Comparison of ENCODE assay signal across 14 mouse cellular contexts in genomic region chr4:134856501-134856900, GRCm38 (mm10). TPM values are rescaled to one million over a fixed set of nuclear protein-coding genes. Genes with fewer than 3 reads are reported as not detected.
DNase-seq lines count a peak whose midpoint lies in the region; ATAC-seq and TF ChIP-seq lines count a peak whose summit lies in the region.
"Had no signal": no experiment of that assay in that cellular context is flagged by ENCODE, and none has a peak within 500 bp of the region (broad histone marks: within the 10 kb centered on the region; RNA-seq: fewer than 3 reads in every experiment).

No protein-coding gene starts in this region.

- no peak overlapping the region for H3K27ac ChIP-seq in liver, embryonic 13.5 days
- H3K27ac ChIP-seq in MEL (ENCODE audit: control insufficient read depth, low read depth, low read length): no peak overlapping the region
- peak overlapping the region; percentile 96 for H3K27ac ChIP-seq in embryonic facial prominence, embryonic 15.5 days (replicated peaks)
- H3K27ac ChIP-seq in stomach, postnatal 0 days (replicated peaks): peak overlapping the region; percentile 67
- H3K27ac ChIP-seq in forebrain, embryonic 14.5 days (ENCODE audit: low read depth, low read length): no peak overlapping the region

- H3K4me1 ChIP-seq in liver, embryonic 13.5 days (replicated peaks): peaks cover 46% of the 10 kb centered on the region
- H3K4me1 ChIP-seq in MEL (ENCODE audit: control insufficient read depth in 1 of 2, insufficient read depth in 2 of 2, low read length in 2 of 2): peaks cover 0 to 26% of the 10 kb centered on the region in 2 experiments; a peak in 2 of 4 replicates
- peaks cover 24% of the 10 kb centered on the region for H3K4me1 ChIP-seq in embryonic facial prominence, embryonic 15.5 days
- no peaks in the 10 kb centered on the region for H3K4me1 ChIP-seq in stomach, postnatal 0 days (replicated peaks; ENCODE audit: control insufficient read depth, insufficient read depth)
- peaks cover 3% of the 10 kb centered on the region for H3K4me1 ChIP-seq in forebrain, embryonic 14.5 days (ENCODE audit: control insufficient read depth, insufficient read depth, low read length)

- TF ChIP-seq RAD21 in MEL (IDR thresholded peaks at IDR 0.05; ENCODE audit: low read depth, low read length): no peak

- H3K79me2 ChIP-seq in MEL (ENCODE audit: control insufficient read depth, insufficient read depth, low read length, poor library complexity): peaks cover 19% of the 10 kb centered on the region

- no peak for ATAC-seq in liver, embryonic 13.5 days (ENCODE audit: low read depth)
- no peak for ATAC-seq in embryonic facial prominence, embryonic 15.5 days (ENCODE audit: insufficient number of reproducible peaks, low FRiP score, low TSS enrichment, low read depth)
- no peak for ATAC-seq in stomach, postnatal 0 days (ENCODE audit: low FRiP score, low TSS enrichment)
- ATAC-seq in forebrain, embryonic 14.5 days: no peak
- ATAC-seq: forebrain, postnatal 0 days had no signal

- WGBS in liver, embryonic 13.5 days (ENCODE audit: insufficient replicate concordance): 42% methylated on average over 5 of the region's 5 CpGs
- WGBS in embryonic facial prominence, embryonic 15.5 days: 23% methylated on average over 5 of the region's 5 CpGs
- 36% methylated on average over 5 of the region's 5 CpGs for WGBS in stomach, postnatal 0 days
- 26% methylated on average over 5 of the region's 5 CpGs for WGBS in forebrain, embryonic 14.5 days

- H3K27me3 ChIP-seq in liver, embryonic 13.5 days: peaks cover 8% of the 10 kb centered on the region; the same call in 1 of the 2 replicates
- no peaks in the 10 kb centered on the region for H3K27me3 ChIP-seq in MEL (ENCODE audit: control insufficient read depth in 1 of 2, insufficient read depth in 2 of 2, low read length in 2 of 2)
- H3K27me3 ChIP-seq in embryonic facial prominence, embryonic 15.5 days: no peaks in the 10 kb centered on the region
- no peaks in the 10 kb centered on the region for H3K27me3 ChIP-seq in stomach, postnatal 0 days (ENCODE audit: control insufficient read depth, insufficient read depth, low read length)
- H3K27me3 ChIP-seq in forebrain, embryonic 14.5 days (replicated peaks; ENCODE audit: control insufficient read depth, insufficient read depth, low read length): no peaks in the 10 kb centered on the region

- no peak for TF ChIP-seq EP300 in MEL (IDR thresholded peaks at IDR 0.05; ENCODE audit: low read depth in 1 of 2, low read length in 2 of 2)
- no peak for TF ChIP-seq EP300 in stomach, postnatal 0 days (optimal IDR thresholded peaks at IDR 0.05)

- no peaks in the 10 kb centered on the region for H3K9me3 ChIP-seq in liver, embryonic 13.5 days (replicated peaks)
- H3K9me3 ChIP-seq in MEL (replicated peaks; ENCODE audit: insufficient read depth, low read length): no peaks in the 10 kb centered on the region
- H3K9me3 ChIP-seq in embryonic facial prominence, embryonic 15.5 days (replicated peaks): no peaks in the 10 kb centered on the region
- no peaks in the 10 kb centered on the region for H3K9me3 ChIP-seq in stomach, postnatal 0 days (ENCODE audit: control insufficient read depth, low read length)
- no peaks in the 10 kb centered on the region for H3K9me3 ChIP-seq in forebrain, embryonic 14.5 days (replicated peaks; ENCODE audit: control insufficient read depth, low read length)

- peak overlapping the region; percentile 19; the same call in 1 of the 2 replicates for H3K9ac ChIP-seq in liver, embryonic 13.5 days
- no peak overlapping the region for H3K9ac ChIP-seq in MEL (ENCODE audit: control insufficient read depth, low read depth, low read length, poor library complexity, severe bottlenecking)
- H3K9ac ChIP-seq in embryonic facial prominence, embryonic 15.5 days: no peak overlapping the region
- H3K9ac ChIP-seq in stomach, postnatal 0 days (ENCODE audit: low read length): no peak overlapping the region
- H3K9ac ChIP-seq in forebrain, embryonic 14.5 days (ENCODE audit: low read length): no peak overlapping the region
- H3K9ac ChIP-seq: forebrain, postnatal 0 days had no signal

- no peak overlapping the region for H3K4me3 ChIP-seq in liver, embryonic 13.5 days (replicated peaks)
- H3K4me3 ChIP-seq in MEL (ENCODE audit: control insufficient read depth in 1 of 2, insufficient read depth in 1 of 2, low read depth in 2 of 2, low read length in 2 of 2): no peak overlapping the region
- no peak overlapping the region for H3K4me3 ChIP-seq in embryonic facial prominence, embryonic 15.5 days (replicated peaks)
- no peak overlapping the region for H3K4me3 ChIP-seq in stomach, postnatal 0 days (ENCODE audit: low read depth, low read length)
- no peak overlapping the region for H3K4me3 ChIP-seq in forebrain, embryonic 14.5 days (ENCODE audit: low read depth, low read length)

- DNase-seq in liver, embryonic 13.5 days: no peak
- DNase-seq in liver: no peak
- peak; percentile 33 for DNase-seq in MEL (ENCODE audit: low read depth, low spot score)
- no peak for DNase-seq in stomach, postnatal 0 days (ENCODE audit: low spot score)
- no peak for DNase-seq in forebrain, embryonic 14.5 days (ENCODE audit: low spot score)
- DNase-seq in natural killer cell, adult 2 months (ENCODE audit: low spot score in 2 of 2): no peak
- DNase-seq: cerebellum, postnatal 10 days; forebrain, postnatal 0 days; gastrocnemius, postnatal 36 days; lung, adult 2 months; right cerebral cortex, postnatal 25 days; thymus, postnatal 14 days had no signal

- H3K4me2 ChIP-seq in liver, embryonic 13.5 days: 0 out of 2 replicates have a peak overlapping the region, but pooled peaks have one; percentile 6
- H3K4me2 ChIP-seq in embryonic facial prominence, embryonic 15.5 days (replicated peaks): peak overlapping the region; percentile 2; the same call in 1 of the 2 replicates
- H3K4me2 ChIP-seq in stomach, postnatal 0 days (replicated peaks; ENCODE audit: low read depth): no peak overlapping the region
- H3K4me2 ChIP-seq in forebrain, embryonic 14.5 days (ENCODE audit: low read length): no peak overlapping the region

- H3K36me3 ChIP-seq in liver, embryonic 13.5 days: no peaks in the 10 kb centered on the region
- peaks cover 0 to 9% of the 10 kb centered on the region in 2 experiments; a peak in 2 of 4 replicates for H3K36me3 ChIP-seq in MEL (ENCODE audit: control insufficient read depth in 1 of 2, insufficient read depth in 2 of 2, low read length in 2 of 2)
- H3K36me3 ChIP-seq in embryonic facial prominence, embryonic 15.5 days: no peaks in the 10 kb centered on the region
- H3K36me3 ChIP-seq in stomach, postnatal 0 days (ENCODE audit: control insufficient read depth, insufficient read depth, low read length): no peaks in the 10 kb centered on the region
- no peaks in the 10 kb centered on the region for H3K36me3 ChIP-seq in forebrain, embryonic 14.5 days (ENCODE audit: control insufficient read depth, insufficient read depth, low read length)

- TF ChIP-seq POLR2A in MEL (IDR thresholded peaks at IDR 0.05; ENCODE audit: control insufficient read depth in 1 of 2, insufficient read depth in 1 of 2, low read depth in 1 of 2, low read length in 2 of 2, poor library complexity in 1 of 2): no peak

- TF ChIP-seq CTCF in MEL (IDR thresholded peaks at IDR 0.05 in 2 of 3, conservative IDR thresholded peaks at IDR 0.05 in 1 of 3; ENCODE audit: control insufficient read depth in 1 of 3, insufficient read depth in 1 of 3, low read depth in 2 of 3, low read length in 3 of 3, poor library complexity in 1 of 3, severe bottlenecking in 1 of 3): no peak
- no peak for TF ChIP-seq CTCF in stomach, postnatal 0 days (IDR thresholded peaks at IDR 0.05; ENCODE audit: low read depth)

TF ChIP-seq in MEL, 35 proteins besides CTCF, POLR2A, EP300 and RAD21:
- TF ChIP-seq E2F4 (IDR thresholded peaks at IDR 0.05; ENCODE audit: borderline replicate concordance, low read depth, low read length) (no peak), USF1 (IDR thresholded peaks at IDR 0.05; ENCODE audit: low read depth, low read length) (no peak), NELFE (IDR thresholded peaks at IDR 0.05; ENCODE audit: low read depth, low read length) (no peak), GATA1 (IDR thresholded peaks at IDR 0.05; ENCODE audit: low read depth, low read length) (no peak), MAFK (IDR thresholded peaks at IDR 0.05; ENCODE audit: borderline replicate concordance, low read depth, low read length) (no peak)

RNA-seq across cellular contexts. Expression of gene Maco1, which starts 3.4 kb away (rescaled TPM):
- 19.0 and 23.3 TPM in 2 replicates for polyA plus RNA-seq in liver, embryonic 13.5 days (2015; fragmentation: Nextera tagmentation; extraction: Ambion mirVana)
- total RNA-seq in MEL (2012; rRNA removed): 22.2 and 25.6 TPM in 2 replicates
- polyA plus RNA-seq in MEL (2012; ENCODE audit: insufficient read depth in 1 of 2, insufficient read length in 2 of 2, low read depth in 1 of 2, low replicate concordance in 2 of 2, missing spikeins in 1 of 2): 10 to 100 TPM in 1 of 2 experiments, not detected in 1; 35.9 TPM
- polyA plus RNA-seq in embryonic facial prominence, embryonic 15.5 days (2015; fragmentation: Nextera tagmentation; extraction: Ambion mirVana): 45.3 and 47.0 TPM in 2 replicates
- 20.8 and 24.1 TPM in 2 replicates for polyA plus RNA-seq in stomach, postnatal 0 days (2015; fragmentation: Nextera tagmentation; extraction: Ambion mirVana)
- 81.9 and 92.5 TPM in 2 replicates for polyA plus RNA-seq in forebrain, embryonic 14.5 days (2014; fragmentation: Nextera tagmentation; extraction: Ambion mirVana)

RNA-seq across cellular contexts. Expression of gene Rhd, which starts 7.8 kb away (rescaled TPM):
- polyA plus RNA-seq in liver, embryonic 13.5 days (2015; fragmentation: Nextera tagmentation; extraction: Ambion mirVana): 545 and 561 TPM in 2 replicates
- total RNA-seq in MEL (2012; rRNA removed): 64.8 and 176 TPM in 2 replicates
- 10 to 100 TPM in 1 of 2 experiments, not detected in 1; 49.9 TPM for polyA plus RNA-seq in MEL (2012; ENCODE audit: insufficient read depth in 1 of 2, insufficient read length in 2 of 2, low read depth in 1 of 2, low replicate concordance in 2 of 2, missing spikeins in 1 of 2)
- polyA plus RNA-seq in embryonic facial prominence, embryonic 15.5 days (2015; fragmentation: Nextera tagmentation; extraction: Ambion mirVana): 2.3 and 2.9 TPM in 2 replicates
- 0.47 TPM in 2 replicates for polyA plus RNA-seq in stomach, postnatal 0 days (2015; fragmentation: Nextera tagmentation; extraction: Ambion mirVana)
- 0.85 and 0.99 TPM in 2 replicates for polyA plus RNA-seq in forebrain, embryonic 14.5 days (2014; fragmentation: Nextera tagmentation; extraction: Ambion mirVana)
- total RNA-seq: gastrocnemius, postnatal 36 days; left cerebral cortex, postnatal 14 days had no signal

RNA-seq across cellular contexts. Expression of gene Tmem50a, which starts 58.3 kb away (rescaled TPM):
- 83.1 and 92.7 TPM in 2 replicates for polyA plus RNA-seq in liver, embryonic 13.5 days (2015; fragmentation: Nextera tagmentation; extraction: Ambion mirVana)
- 58.5 and 64.7 TPM in 2 replicates for total RNA-seq in MEL (2012; rRNA removed)
- polyA plus RNA-seq in MEL (2012; ENCODE audit: insufficient read depth in 1 of 2, insufficient read length in 2 of 2, low read depth in 1 of 2, low replicate concordance in 2 of 2, missing spikeins in 1 of 2): 100 to 1,000 TPM in 1 of 2 experiments, not detected in 1; 115 TPM
- 190 and 193 TPM in 2 replicates for polyA plus RNA-seq in embryonic facial prominence, embryonic 15.5 days (2015; fragmentation: Nextera tagmentation; extraction: Ambion mirVana)
- 187 and 193 TPM in 2 replicates for polyA plus RNA-seq in stomach, postnatal 0 days (2015; fragmentation: Nextera tagmentation; extraction: Ambion mirVana)
- 166 and 178 TPM in 2 replicates for polyA plus RNA-seq in forebrain, embryonic 14.5 days (2014; fragmentation: Nextera tagmentation; extraction: Ambion mirVana)

Comparison
In these comparisons a context has a peak if more than half of its experiments do, and no peak if none do; other contexts are left out.
1. H3K27ac ChIP-seq: peak in embryonic facial prominence, embryonic 15.5 days (single experiment) and stomach, postnatal 0 days (single experiment); none in liver, embryonic 13.5 days (single experiment), MEL (single experiment) and forebrain, embryonic 14.5 days (single experiment).
2. H3K4me2 ChIP-seq: peak in liver, embryonic 13.5 days (single experiment) and embryonic facial prominence, embryonic 15.5 days (single experiment); none in stomach, postnatal 0 days (single experiment) and forebrain, embryonic 14.5 days (single experiment).
3. RNA of gene Rhd, which starts 7.8 kb away (polyA plus RNA-seq): 545 to 561 TPM in liver, embryonic 13.5 days; 49.9 TPM in MEL, 2.3 to 2.9 TPM in embryonic facial prominence, embryonic 15.5 days, 0.85 to 0.99 TPM in forebrain, embryonic 14.5 days and 0.47 TPM in stomach, postnatal 0 days; every median in the first group is over 10 times any median in the second.